Mouse (Mus musculus): ENCODE results near the gene Eif2b1. TPM values are rescaled to one million over a fixed set of nuclear protein-coding genes. Genes with fewer than 3 reads are reported as not detected.
"Not testable (repeated sequence)": the region's sequence is repeated elsewhere in the genome, so short reads cannot be mapped to it uniquely, and the experiment has no call there.

Eif2b1 gene
- polyA plus RNA-seq, 1 experiment, result 13.5 TPM

DNA sequence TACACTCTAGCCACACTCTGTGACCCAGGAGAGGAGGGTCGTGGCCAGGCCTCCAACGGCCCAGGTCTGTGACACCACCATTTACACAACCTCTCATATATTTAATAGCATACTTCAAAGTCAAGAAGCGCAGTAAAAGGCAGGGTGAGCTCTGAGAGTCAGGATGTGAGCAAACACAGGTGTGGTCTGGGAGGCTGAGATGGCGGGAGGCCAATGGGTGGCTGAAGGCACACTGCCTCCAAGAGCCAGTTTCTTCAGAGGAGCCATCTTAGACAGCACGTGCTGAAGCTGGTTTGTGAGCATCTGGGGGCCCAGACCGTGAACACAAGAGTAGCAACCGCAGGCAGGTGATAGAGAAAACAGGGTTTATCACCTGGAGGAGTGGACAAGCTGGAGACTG is 3.5 kb downstream of the Eif2b1 start:
- TF ChIP-seq POLR2A (IDR thresholded peaks at IDR 0.05; ENCODE audit: control insufficient read depth, low read depth, low read length), result no peak
- no peak for TF ChIP-seq CTCF (IDR thresholded peaks at IDR 0.05; ENCODE audit: control insufficient read depth, insufficient read depth, insufficient replicate concordance, low read depth, low read length)
- Histone ChIP-seq H3K4me3 (ENCODE audit: control insufficient read depth, low read depth, low read length) (no peak overlapping the region), H3K36me3 (ENCODE audit: control insufficient read depth, insufficient read depth, low read length) (peaks cover 3% of the 10 kb centered on the region)

DNA sequence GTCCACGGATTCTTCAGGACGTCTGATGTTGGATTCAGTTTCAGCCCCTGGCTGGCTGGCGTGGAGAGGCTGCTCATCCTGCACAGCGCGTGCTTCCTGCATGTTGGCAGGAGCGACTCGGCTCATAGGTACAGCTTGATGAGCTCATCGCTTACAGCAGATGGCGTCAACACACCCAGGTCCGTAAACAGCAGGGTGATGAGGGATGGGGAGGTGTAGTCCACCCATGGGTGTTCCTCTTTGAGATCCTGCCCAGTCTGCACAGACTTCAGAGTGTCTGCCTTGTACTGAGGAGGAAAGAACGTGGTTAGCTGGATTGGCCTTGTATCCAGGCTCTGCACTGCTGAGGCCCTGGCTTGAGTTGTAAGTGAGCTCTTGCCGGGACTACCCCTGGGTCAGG is 7.9 kb downstream of the Eif2b1 start:
- H3K27me3 ChIP-seq (ENCODE audit: control insufficient read depth, insufficient read depth, low read length), result no peaks in the 10 kb centered on the region
- no peak overlapping the region for H3K27ac ChIP-seq (ENCODE audit: control insufficient read depth, insufficient read depth, low read depth, low read length)
- no peak for TF ChIP-seq POLR2A (IDR thresholded peaks at IDR 0.05; ENCODE audit: control insufficient read depth, low read depth, low read length)
- TF ChIP-seq CTCF (IDR thresholded peaks at IDR 0.05; ENCODE audit: control insufficient read depth, insufficient read depth, insufficient replicate concordance, low read depth, low read length), result no peak
- no peaks in the 10 kb centered on the region for H3K4me1 ChIP-seq (ENCODE audit: control insufficient read depth, insufficient read depth, low read length)
- H3K4me3 ChIP-seq (ENCODE audit: control insufficient read depth, low read depth, low read length), result no peak overlapping the region
- H3K36me3 ChIP-seq (ENCODE audit: control insufficient read depth, insufficient read depth, low read length), result peaks cover 3% of the 10 kb centered on the region

More for the DNA sequence above, 3.5 kb downstream of the Eif2b1 start:
- H3K27me3 ChIP-seq (ENCODE audit: control insufficient read depth, insufficient read depth, low read length), result no peaks in the 10 kb centered on the region
- no peaks in the 10 kb centered on the region; the same call in 1 of the 2 replicates for H3K4me1 ChIP-seq (ENCODE audit: control insufficient read depth, insufficient read depth, low read length)
- H3K27ac ChIP-seq (ENCODE audit: control insufficient read depth, insufficient read depth, low read depth, low read length), result no peak overlapping the region

DNA sequence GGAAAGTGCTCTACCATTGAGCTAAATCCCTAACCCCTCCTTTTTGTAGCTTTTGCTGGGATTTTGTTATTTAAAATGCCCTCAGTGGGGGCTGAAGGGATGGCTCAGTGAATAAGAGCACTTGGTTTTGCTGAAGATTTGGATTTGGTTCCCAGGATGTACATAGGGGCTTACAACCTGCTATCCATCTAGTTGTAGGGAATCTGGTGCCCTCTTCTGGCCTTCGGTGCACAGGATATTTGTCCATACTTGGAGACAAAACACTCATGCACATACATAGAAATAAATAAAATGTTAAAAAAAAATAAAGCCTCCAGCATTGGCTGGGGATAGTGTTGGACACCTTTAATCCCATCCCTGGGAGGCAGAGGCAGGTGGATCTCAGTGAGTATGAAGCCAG is 23.8 kb downstream of the Eif2b1 start:
- no peak overlapping the region for H3K4me3 ChIP-seq (ENCODE audit: control insufficient read depth, low read depth, low read length)
- no peak overlapping the region for H3K27ac ChIP-seq (ENCODE audit: control insufficient read depth, insufficient read depth, low read depth, low read length)
- H3K4me1 ChIP-seq (ENCODE audit: control insufficient read depth, insufficient read depth, low read length), result no peaks in the 10 kb centered on the region; the same call in 1 of the 2 replicates
- no peak for TF ChIP-seq CTCF (IDR thresholded peaks at IDR 0.05; ENCODE audit: control insufficient read depth, insufficient read depth, insufficient replicate concordance, low read depth, low read length)
- TF ChIP-seq POLR2A (IDR thresholded peaks at IDR 0.05; ENCODE audit: control insufficient read depth, low read depth, low read length), result no peak
- peaks cover 3% of the 10 kb centered on the region for H3K36me3 ChIP-seq (ENCODE audit: control insufficient read depth, insufficient read depth, low read length)
- H3K27me3 ChIP-seq (ENCODE audit: control insufficient read depth, insufficient read depth, low read length), result no peaks in the 10 kb centered on the region

DNA sequence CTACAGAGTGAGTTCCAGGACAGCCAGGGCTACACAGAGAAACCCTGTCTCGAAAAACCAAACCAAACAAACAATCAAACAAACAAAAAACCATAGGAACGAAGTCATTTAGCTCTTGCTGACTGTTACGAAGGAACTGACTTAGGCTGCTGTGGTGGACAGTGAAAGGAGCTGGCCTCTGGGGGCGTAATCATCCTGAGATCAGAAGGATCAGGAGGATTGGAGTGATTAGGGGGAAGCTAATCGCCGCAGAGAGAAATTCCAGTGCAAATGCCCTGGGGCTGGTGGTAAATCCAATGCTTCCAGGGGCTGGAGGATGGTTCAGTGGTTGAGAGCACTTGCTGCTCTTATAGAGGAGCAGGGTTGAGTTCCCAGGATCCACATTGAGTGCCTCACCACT is 25.3 kb downstream of the Eif2b1 start:
- Histone ChIP-seq H3K27me3 (ENCODE audit: control insufficient read depth, insufficient read depth, low read length) (no peaks in the 10 kb centered on the region), H3K36me3 (ENCODE audit: control insufficient read depth, insufficient read depth, low read length) (peaks cover 3% of the 10 kb centered on the region), H3K4me1 (ENCODE audit: control insufficient read depth, insufficient read depth, low read length) (no peaks in the 10 kb centered on the region; the same call in 1 of the 2 replicates), H3K4me3 (ENCODE audit: control insufficient read depth, low read depth, low read length) (no peak overlapping the region), H3K27ac (ENCODE audit: control insufficient read depth, insufficient read depth, low read depth, low read length) (no peak overlapping the region)
- TF ChIP-seq POLR2A (IDR thresholded peaks at IDR 0.05; ENCODE audit: control insufficient read depth, low read depth, low read length) (no peak), CTCF (IDR thresholded peaks at IDR 0.05; ENCODE audit: control insufficient read depth, insufficient read depth, insufficient replicate concordance, low read depth, low read length) (no peak)

DNA sequence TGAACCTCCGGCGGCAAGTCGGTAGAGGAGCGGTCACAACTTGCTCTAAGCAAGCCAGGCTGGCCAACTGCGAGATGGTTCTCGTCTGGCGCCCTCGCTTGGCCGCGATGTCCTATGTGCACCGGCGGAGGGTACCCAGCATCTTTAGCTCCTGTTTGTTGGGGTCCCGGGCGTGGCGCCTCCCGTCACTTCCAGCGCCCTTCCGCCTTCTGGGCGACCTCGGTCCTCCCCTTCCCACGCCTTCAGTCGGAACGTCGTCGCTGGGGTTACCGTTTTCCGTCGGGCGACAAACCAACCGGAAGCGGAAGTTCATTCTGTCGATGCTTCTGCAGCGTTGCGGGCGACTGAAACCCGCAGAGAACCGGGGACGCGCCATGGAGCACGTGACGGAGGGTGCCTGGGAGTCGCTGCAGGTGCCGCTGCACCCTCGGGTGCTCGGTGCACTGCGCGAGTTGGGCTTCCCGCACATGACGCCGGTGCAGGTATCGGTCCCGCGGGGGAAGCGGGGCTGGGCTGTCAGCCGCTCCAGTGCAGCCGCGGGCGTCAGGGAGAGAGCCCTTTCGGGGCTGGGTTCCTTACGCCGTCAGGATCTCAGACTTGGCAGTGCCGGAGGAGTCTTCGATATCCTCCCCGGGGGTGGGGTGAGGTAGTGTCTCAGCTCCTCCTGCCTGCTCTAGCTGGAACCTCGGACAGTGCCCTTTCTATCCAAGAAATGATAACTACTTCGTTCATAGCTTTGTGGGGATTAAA is 26.2 kb downstream of the Eif2b1 start, which contains the start of gene Ddx55:
TSS of gene Ddx55 (plus strand) at position 307 of the 750 bp plus-strand sequence.
- Histone ChIP-seq H3K27ac (ENCODE audit: control insufficient read depth, insufficient read depth, low read depth, low read length) (peak within 1 kb of the TSS; percentile 58), H3K4me1 (ENCODE audit: control insufficient read depth, insufficient read depth, low read length) (no peaks in the 10 kb centered on the region; the same call in 1 of the 2 replicates), H3K4me3 (ENCODE audit: control insufficient read depth, low read depth, low read length) (peak within 1 kb of the TSS; percentile 92), H3K36me3 (ENCODE audit: control insufficient read depth, insufficient read depth, low read length) (peaks cover 3% of the 10 kb centered on the region), H3K27me3 (ENCODE audit: control insufficient read depth, insufficient read depth, low read length) (no peaks in the 10 kb centered on the region)
- TF ChIP-seq CTCF (IDR thresholded peaks at IDR 0.05; ENCODE audit: control insufficient read depth, insufficient read depth, insufficient replicate concordance, low read depth, low read length) (no peak), POLR2A (IDR thresholded peaks at IDR 0.05; ENCODE audit: control insufficient read depth, low read depth, low read length) (peak; percentile 86)

DNA sequence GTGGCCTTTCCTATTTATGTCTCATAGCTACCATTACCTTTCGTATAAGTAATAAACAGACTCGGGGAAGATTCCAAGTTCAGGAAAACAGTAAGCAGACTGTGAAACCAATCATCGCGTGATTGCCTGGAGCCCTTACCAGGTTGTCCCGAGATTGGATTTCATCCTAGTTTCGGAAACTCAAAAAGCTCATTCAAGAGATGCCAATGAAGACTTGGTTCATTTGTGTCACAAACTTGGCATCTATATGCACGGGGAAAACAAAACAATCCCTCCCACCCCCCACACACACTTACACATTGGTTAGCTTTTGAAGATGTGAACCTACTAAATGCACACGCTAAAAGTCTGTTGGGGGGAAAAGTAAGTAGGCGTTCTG is 26.8 kb downstream of the Eif2b1 start:
- peaks cover 3% of the 10 kb centered on the region for H3K36me3 ChIP-seq (ENCODE audit: control insufficient read depth, insufficient read depth, low read length)

DNA sequence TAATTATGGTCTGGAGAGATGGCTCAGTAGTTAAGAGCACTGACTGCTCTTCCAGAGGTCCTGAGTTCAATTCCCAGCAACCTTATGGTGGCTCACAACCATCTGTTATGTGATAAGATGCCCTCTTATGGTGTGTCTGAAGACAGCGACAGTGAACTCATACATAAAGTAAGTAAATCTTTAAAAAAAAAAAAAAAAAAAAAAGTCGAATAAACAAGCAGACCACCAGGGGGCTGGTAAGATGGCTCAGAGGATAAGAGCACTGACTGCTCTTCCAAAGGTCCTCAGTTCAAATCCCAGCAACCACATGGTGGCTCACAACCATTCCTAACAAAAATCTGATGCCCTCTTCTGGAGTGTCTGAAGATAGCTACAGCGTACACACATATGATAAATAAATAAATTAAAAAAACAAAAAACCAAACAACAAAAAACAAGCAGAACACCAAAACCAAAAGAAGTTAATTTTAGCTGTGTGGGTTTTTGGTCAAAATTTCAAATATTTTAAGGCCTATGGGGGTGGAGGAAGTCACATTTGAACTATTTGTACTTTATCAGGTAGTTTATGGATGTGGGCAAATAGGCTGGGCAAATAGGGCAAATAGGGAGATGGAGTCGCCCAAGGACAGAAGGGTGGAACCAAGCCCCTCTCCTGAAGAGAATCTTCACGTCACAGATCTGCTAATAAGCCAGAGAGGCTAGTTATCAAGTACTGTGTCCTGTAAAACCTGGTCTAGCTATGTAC is 27.4 kb downstream of the Eif2b1 start:
- H3K36me3 ChIP-seq (ENCODE audit: control insufficient read depth, insufficient read depth, low read length); H3K27me3 ChIP-seq (ENCODE audit: control insufficient read depth, insufficient read depth, low read length): not testable (repeated sequence)
- H3K27ac ChIP-seq (ENCODE audit: control insufficient read depth, insufficient read depth, low read depth, low read length), result peak overlapping the region; percentile 7

More for the DNA sequence above, 26.8 kb downstream of the Eif2b1 start:
- H3K4me1 ChIP-seq (ENCODE audit: control insufficient read depth, insufficient read depth, low read length), result no peaks in the 10 kb centered on the region; the same call in 1 of the 2 replicates
- H3K4me3 ChIP-seq (ENCODE audit: control insufficient read depth, low read depth, low read length), result peak overlapping the region; percentile 92; the same call in 1 of the 2 replicates
- no peaks in the 10 kb centered on the region for H3K27me3 ChIP-seq (ENCODE audit: control insufficient read depth, insufficient read depth, low read length)
- H3K27ac ChIP-seq (ENCODE audit: control insufficient read depth, insufficient read depth, low read depth, low read length), result peak overlapping the region; percentile 7
- no peak for TF ChIP-seq CTCF (IDR thresholded peaks at IDR 0.05; ENCODE audit: control insufficient read depth, insufficient read depth, insufficient replicate concordance, low read depth, low read length)
- TF ChIP-seq POLR2A (IDR thresholded peaks at IDR 0.05; ENCODE audit: control insufficient read depth, low read depth, low read length), result no peak

DNA sequence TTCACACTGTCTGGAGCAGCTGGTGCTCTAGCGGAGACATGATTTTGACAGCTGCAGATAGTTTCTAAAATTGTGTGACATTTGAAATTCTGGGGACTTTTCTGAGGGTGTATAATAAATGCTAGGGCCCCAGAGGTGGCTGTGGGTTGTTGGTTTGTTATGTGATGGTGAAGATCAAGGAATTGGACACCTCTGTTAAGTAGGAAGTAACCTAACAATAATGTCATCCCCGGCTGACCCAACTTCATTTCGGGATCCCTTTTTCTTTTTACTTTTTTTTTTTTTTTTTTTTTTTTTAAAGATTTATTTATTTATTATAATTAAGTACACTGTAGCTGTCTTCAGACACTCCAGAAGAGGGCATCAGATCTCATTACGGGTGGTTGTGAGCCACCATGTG is 28.2 kb downstream of the Eif2b1 start:
- H3K36me3 ChIP-seq (ENCODE audit: control insufficient read depth, insufficient read depth, low read length), result not testable (repeated sequence)

More for the DNA sequence above, 27.4 kb downstream of the Eif2b1 start:
- not testable (repeated sequence) for H3K4me1 ChIP-seq (ENCODE audit: control insufficient read depth, insufficient read depth, low read length)
- H3K4me3 ChIP-seq (ENCODE audit: control insufficient read depth, low read depth, low read length), result peak overlapping the region; percentile 92

More for the DNA sequence above, 28.2 kb downstream of the Eif2b1 start:
- H3K27ac ChIP-seq (ENCODE audit: control insufficient read depth, insufficient read depth, low read depth, low read length); H3K4me1 ChIP-seq (ENCODE audit: control insufficient read depth, insufficient read depth, low read length); H3K4me3 ChIP-seq (ENCODE audit: control insufficient read depth, low read depth, low read length); H3K27me3 ChIP-seq (ENCODE audit: control insufficient read depth, insufficient read depth, low read length): not testable (repeated sequence)

All from testis, adult 2 months (tissue).